Mouse (Mus musculus) thymus, postnatal 4 days (tissue): Measurements from ENCODE around the gene Tst.
A peak's percentile ranks its signal among the peaks of the same experiment; 100 is the strongest.

Experiments
- DNase-seq: peaks from one replicate; pipeline ENCODE4 v3.0.0; 2021

Gene Tst

DNA sequence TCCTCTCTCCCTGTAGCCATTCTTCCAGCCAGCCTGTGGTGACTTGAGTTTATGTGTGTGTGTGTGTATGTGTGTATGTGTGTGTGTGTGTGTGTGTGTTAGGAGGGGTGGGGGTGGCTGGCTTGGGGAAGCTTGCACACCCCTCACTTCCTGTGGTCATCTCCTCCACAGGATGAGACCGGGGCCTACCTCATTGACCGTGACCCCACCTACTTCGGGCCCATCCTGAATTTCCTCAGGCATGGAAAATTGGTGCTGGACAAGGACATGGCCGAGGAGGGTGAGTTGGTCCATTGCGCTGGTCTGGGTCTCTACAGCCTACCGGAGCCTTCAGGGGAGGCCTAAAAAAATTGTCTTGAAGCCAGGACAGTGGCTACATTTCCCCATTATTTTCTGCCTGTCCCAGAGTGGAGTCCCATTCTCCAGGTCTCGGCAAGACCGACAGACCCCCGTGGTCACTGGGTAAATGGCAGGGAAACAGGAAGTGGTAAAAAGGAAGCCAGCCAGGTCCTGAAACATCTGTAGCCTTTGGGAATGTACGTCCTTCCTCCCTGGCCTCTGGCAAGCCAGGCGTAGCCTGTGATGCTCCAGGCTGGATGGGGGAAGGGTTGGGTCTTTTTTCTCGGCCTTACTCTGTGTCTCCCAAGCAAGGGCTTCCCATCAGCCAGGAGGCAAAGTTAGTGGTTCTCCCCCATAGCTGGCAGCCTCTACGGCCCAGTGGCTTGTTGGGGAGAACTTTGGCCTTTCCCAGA is 24.3 kb upstream of the Tst start:
- DNase-seq, result no peak

DNA sequence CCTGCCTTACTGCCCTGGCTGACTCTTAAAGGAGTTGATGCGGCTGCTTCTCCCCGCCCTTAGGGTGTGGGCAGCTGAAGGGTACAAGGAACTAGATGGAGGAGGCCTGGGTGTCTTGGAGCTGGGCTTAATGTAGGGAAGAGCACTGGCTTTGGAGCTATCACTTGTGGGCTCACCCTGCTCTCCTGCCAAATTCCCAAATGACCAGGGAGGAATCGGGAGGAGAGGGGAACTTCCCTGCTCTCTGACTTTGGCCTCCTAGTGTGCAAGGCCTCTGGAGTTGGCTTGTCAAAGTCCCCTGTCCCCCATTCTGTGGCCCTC is 23.4 kb upstream of the Tst start:
- DNase-seq, result no peak

DNA sequence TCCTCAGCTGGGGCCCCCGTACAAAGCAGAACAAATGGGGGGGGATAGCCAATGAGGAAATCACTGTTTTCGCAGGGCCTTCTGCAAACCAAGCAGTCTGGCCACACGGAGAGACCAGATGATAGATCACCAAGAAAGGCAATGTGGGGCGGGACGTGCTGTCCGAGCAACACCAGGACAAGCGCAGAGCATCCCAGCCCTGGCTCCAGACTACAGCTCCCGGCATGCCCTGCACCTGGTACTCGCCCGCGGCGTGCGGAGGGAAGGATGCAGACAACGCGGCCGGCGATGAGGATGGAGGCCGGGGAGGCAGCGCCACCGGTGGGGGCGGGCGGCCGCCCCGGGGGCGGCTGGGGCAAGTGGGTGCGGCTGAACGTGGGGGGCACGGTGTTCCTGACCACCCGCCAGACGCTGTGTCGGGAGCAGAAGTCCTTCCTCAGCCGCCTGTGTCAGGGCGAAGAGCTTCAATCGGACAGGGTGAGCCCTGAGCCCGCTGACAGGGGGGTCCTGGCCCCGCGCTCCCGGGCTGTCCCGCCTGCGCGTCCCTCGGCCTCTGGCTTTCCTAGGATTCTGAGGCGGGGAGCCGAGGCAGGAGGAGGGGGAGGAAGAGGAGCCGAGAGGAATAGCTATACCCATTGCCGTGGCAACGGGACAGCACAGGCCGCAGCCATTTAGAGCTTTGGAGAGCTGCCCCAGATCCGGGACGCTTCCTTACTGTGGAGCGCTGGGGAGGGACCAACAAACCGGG is 22.9 kb upstream of the Tst start, which contains the start of gene Kctd17:
Kctd17 (plus strand) TSS at position 174 of the 748 bp plus-strand sequence.
- DNase-seq, result peak; percentile 63

DNA sequence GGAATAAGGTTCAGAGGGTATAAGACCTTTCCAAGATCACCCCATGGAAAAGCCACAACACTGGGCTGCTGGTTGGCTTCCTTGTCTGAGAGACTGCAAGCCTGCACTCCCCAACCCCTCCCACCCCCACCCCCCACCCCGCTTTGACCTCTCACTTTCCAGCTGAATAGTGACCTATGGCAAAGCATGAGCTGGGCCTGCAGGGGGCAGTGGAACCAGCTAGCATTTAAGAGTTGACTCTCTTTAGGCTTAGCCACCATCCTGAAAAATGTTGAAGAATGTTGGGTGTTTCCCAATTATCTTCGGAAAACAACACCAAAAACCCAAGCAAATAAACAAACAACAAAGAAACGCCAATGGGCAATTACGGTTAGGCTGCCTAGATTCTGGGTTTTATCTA is 19.5 kb upstream of the Tst start:
- no peak for DNase-seq

DNA sequence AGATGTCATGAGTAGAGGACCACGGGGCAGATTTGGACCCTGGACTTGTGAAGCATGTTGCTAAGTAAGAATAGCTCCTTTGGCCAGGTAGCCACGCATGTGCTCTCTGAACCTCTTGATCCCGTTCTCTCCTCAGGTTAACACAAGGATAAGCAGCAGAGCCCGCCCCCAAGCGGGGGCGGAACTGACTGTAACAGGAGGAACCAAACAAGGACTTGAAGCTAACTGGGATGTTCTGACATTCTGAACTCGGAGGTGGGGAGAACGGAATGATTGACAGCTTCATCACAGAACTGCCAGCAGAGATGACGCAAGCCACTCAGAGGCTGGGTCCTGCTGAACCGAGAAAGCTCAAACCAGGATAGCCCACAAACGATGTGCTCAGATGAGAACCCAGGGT is 18.8 kb upstream of the Tst start:
- DNase-seq, result no peak

DNA sequence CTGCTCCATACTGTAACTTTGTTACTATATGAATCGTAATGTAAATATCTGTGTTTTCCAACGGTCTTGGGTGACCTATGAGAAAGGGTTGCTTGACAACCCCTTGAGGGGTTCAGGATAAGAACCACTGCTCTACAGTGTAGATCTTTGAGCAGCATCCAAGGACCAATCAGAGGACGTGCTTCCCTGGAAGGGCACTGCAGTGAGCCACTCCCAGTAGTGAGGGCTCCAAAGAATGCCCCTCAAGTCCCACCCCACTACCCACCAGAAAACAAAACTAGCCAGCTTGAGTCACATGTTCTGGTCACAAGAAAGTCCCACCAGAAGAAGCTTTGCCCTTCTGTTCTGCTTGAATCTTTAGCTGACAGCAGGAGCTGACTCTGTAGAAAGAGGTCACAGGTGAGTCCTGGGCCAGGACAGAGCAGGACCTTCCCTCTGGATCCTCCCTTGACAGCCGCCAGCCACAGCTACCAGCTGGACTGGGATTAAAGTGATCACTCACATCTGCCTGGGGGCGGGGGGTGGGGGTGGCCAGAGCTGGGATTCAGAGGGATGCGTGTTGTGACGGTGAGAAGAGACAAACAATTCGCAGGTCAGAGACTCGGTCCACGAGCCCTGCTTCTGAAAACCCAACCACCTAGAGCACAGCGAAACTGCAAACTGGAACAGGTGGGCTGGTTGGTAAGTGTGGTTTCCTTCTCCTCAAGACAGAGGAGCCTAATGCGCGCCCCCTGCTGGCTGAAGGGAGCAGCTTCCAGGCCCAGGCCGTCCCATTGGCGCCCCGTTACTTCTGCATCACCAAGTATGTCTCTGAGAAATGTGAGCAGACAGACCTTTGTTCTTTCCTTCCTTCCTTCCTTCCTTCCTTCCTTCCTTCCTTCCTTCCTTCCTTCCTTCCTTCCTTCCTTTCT is 16.6 kb upstream of the Tst start:
- peak; percentile 97 for DNase-seq

DNA sequence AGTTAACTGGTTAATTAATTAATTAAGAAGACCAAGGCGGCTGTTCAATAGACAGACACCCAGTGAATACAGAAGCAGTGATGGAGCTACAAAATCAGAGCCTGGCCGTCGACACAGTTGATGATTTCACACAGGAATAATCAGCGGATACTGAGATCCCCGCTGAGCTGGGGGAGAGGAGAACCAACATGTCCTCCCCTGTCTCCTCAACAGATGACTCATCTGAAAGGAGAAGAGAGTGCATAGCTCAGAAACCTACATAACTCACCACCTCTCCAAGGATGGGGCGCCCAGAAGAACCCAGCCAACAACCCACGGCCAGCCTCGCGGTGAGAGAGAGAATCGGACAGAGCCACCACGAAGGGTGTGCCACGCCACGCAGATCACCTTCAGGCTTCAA is 14.7 kb upstream of the Tst start:
- no peak for DNase-seq

DNA sequence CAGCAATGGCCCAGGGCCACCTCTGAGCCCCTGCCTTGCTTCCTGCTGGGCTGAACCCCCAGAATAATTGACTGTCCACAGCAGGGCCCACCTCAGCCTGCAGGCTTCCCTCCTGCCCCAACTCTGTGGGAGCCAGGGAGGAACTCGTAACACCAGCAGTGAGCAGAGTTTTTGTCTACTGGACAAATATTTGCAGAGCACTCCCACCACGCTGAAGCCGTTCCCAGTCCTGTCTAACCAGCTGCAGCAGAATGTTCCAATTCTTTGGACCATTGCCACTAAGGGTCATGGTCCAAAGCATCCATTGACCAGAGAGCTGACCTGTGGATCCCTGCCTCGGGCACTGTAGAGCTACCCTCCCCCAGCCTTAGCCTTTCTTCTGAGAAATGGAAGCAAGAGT is 11.2 kb upstream of the Tst start:
- no peak for DNase-seq

DNA sequence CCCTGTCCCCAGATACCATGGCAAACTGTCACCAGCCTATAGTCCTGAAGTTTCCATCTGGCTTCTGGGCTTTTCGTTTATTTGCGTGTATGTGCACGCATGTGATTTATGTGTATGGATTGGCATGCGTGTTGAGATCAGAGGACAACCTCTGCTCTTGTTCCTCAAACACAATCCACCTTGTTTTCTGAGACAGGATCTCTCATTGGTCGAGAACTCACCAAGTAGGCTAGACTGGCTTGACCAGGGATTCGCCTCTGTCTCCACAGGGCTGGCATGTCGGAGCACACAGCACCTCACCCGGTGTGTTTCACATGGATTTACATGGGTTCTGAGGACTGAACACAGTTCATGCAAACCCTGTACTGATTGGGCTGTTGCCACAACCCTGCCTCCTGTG is 8.4 kb upstream of the Tst start:
- no peak for DNase-seq

DNA sequence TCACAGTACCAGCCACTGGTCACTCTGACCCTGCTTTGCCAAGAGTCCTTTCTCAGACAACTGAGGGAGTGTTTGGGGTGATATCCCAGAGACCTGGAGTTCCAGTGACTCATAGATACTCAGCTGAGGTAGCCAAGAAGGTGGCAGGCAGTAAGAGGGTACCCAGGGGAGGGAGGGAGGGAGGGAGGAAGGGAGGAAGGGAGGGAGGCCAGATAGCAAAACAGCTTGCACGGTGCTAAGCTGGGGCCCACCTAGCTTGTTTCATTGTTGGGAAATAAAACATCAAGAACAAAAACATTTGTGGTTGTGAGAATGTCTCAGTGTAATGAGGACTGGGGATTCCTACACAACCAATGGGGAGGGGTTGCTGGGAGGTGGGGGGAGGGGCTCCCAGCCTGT is 8.0 kb upstream of the Tst start:
- no peak for DNase-seq

DNA sequence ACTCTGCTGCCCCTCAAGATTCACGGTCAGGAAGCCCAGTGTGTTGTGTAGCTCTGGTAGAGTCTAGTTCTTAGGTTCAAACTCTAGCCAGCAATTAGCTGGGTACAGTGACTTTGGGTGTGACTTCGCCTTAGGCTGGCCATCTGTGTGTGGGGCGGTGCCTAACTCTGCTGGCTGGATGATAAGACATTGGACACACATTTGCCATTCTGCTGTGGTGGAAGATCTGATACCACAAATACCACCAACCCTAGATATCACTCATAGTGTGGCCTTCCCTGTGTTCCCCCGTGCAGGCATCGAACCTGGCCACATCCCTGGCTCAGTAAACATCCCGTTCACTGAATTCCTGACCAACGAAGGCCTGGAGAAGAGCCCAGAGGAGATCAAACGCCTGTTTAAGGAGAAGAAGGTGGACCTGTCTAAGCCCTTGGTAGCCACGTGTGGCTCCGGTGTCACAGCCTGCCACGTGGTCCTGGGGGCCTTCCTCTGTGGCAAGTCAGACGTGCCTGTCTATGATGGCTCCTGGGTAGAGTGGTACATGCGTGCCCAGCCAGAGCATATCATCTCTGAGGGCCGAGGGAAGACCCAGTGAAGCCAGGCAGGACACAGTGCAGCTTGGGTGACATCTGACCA is 7.5 kb upstream of the Tst start:
- no peak for DNase-seq

DNA sequence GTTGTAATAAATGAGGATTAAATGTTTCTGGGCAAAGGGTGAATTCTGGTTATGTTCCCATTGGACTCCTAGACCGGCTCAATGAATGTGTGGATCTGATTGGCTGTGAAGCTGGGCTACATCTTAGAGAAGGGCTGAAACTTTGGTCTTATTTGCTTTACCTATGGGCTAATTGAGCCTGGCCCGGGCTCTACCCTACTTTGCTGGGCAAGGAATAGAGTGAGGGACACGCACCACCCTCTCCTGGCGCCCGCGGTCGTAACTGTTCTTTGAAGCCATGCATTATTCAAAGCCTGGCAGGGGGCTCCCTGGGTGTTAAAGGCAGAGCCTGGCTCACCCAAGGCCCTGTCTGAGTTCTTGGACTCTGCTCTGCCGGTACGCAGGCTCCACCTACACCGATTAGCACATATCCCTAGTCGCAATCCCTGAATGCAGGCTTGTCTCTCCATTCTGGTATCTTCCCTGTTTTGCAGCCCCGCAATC is 3.9 kb upstream of the Tst start:
- no peak for DNase-seq

DNA sequence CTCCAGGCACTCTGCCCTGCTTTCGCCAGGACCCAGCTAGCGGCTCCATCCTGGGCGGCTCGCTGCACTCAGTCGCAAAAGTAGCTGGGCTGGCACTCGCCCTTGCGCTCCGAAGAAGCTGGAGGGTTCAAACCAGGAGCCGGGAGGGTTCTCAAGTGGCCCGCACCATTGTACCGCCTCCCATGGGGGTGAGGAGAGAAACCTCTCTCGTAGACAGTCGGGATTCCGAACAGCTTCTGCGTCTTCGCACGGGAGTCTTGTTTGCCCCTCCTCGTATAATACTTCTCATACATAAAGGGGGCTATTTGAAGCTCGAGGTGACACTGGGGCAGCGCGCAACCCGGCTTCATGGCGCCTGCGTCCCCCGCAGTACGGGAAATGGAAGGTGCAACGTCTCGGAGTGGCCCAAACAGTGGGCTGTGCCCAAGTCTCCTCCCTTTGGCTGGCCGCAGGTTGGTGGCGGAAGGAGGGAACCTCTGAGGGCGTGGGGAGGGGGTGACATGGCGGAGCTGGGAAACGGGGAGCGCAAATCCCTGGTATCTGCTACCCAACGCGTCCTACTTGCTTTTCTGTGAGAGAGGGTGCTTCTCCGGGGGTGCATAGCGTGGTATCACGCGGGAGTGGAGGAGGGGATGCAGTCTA is 707 bp upstream of the Tst start, which contains the start of gene Mpst:
Mpst (plus strand) TSS at position 124 of the 642 bp plus-strand sequence.
- peak; percentile 88 for DNase-seq

DNA sequence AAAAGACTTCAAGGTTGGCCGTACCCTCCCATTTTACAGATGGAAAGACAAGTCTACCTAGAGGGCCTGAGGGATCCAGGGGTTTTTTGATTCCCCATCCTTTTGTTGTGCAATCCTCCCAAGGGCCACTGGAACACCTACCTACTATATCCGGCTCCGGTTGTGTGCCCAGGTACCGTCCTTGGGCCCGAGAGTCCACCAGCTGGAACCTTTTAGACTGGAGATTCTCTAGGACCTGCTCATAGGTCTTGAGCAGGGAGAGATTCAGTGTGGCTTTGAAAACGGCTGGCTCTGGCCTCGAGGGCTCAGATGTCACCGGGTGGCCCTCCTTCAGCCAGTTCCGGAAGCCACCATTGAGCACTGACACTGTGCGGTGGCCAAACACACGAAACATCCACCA is 609 bp downstream of the Tst start:
- no peak for DNase-seq

DNA sequence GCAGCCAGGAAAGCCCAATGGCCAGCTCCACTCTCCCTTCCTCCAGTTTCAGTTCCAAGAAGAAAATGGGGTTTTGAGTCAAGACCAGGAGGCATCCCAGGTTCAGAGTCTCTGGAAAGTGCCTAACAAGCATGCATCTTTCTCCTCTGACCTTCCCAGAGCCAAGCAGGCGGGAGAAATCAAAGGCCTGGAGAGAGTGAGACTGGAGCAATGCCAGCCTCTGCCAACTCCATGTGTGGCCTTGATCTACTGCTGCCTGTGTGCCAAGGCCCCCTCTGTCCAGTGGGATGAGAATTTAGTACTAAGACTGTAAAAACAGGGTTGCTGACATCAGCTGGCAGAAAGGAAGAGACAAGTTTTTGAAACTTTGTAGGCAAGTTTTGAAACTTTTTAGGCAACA is 1.8 kb downstream of the Tst start:
- DNase-seq, result no peak

DNA sequence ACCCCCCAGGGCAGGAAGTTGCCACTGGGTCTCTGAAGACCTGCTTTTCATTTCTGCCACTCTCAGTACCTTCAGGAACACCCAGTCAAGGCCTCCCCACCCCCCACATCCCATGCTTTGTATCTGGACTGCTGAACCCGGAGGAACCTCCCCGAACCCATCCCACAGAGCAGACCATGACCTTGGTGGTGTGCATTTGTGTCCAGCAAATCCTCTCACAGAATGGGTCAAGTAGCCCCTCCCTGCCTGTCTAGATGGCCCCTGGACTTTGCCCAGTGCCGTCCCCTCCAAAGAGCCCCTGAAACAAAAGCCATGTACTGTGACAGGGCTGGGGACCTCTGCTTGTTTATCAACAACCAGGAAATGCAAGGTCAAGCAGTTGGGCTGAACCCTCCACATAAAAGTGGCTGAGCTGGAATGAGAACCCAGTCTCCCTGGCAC is 2.4 kb downstream of the Tst start:
- DNase-seq, result peak; percentile 22

DNA sequence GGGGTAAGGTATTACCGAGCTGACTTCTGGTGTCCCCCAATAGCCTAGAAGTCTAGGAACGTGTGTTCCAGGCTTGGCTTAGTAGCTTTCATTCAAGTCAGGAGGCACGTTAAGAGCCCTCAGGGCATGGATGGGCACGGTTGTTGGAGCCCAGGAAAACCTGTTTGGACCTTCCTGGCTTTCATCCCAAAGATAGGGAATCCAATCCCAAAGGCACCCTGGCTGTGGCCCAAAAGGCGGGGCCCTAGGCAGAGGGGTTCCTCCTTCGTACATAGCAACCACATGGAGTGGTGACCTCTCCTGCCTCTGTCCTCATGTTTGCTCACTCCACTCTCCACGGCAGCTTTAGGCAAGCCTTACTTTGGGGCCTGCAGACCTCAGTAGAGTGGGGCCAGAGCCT is 3.3 kb downstream of the Tst start:
- DNase-seq, result no peak

DNA sequence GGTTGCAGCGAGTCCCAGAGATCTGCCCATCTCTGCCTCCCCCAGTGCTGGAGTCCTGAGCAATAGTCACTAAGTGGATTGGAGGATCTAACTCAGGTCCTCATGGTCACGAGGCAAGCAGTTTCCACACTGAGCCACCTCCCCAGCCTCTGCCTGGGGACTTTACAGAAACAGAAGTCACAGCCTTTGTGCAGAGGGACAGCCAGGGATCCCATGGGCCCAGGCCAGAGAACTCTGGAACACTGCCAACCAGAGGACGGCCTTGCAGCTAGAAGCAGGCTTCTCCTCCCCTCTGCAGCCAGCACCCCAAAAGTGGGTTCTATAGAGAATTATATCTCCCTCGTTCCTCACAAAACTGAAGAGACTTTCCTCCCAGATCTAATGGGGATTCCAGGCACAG is 3.8 kb downstream of the Tst start:
- no peak for DNase-seq

DNA sequence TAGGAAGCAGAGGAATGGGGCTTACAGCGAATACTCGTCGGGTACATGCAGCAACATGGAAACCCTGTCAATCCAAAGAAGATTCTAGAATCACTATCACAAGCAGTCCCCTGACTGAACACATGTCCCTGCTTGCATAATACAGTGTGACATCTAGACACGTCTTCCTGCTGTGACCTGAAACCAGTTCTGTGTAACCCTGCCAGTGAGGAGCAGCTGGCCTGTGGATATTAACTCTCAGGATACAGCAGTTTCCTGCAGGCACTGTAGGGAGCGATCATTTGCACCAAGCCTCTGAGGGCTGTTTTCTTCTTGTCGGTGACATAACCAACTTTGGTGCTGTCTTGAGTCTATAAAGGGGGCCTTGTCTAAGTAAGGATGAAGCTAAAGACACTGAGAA is 4.4 kb downstream of the Tst start:
- no peak for DNase-seq

DNA sequence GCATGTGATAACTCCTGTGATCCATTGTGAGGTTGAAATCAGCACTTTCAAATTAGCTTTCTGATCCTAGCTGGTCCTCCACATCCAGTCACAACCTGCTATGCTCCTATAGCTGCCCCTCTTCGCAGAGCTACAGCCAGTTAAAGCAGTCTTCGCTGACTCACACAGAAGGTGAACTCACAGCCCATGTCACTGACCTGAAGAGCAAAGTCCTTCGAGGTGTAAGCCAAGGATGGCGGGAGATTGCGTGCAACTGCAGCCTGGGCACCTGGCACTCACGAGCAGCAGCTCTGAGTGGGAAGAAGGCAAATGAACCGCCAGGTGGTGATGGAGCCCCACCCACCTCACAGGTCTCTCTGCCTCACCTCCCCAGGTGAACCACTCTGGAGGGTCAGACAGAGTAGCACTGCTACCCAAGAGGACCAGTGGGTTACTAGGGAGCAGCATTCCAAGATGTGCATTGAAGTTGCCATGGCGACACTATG is 10.2 kb downstream of the Tst start, which contains the start of gene Tex33:
Tex33 (minus strand) TSS at position 435 of the 485 bp plus-strand sequence.
- no peak for DNase-seq

DNA sequence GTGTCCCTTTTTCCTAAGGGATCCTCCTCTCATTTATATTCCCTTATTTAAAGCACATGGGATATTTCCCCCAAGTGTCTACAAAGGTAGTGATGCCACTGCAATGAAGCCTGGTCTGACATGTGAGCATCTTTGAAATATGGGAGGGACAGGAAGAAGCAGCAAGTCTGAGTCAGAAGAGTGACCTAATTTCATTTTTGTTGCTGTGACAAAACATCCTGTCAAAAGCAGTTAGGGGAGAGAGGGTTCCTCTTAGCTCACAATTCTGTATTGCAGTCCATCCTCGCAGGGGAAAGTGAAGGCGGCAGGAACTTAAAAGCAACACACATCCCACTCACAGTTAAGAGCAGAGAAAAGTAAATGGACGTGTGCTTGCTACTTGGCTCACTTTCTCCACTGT is 14.9 kb downstream of the Tst start:
- peak; percentile 30 for DNase-seq

DNA sequence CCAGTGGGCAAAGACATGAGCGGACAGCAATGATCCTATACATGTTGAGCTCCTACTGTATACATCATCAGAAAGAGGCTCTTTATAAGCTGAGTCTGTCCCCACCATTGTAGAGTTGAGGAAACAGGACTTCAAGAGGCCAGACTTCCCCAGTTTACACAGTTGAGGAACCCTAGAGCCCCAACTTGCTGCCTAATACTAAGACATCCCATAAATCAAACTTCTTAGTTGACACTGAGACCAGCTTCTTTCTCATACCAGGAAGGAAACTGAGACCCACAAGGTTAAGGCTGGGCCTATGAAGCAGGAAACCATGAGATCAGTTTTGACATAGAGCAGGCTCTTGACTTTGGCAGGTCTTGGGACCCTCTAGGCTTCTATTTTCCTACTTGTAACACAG is 20.1 kb downstream of the Tst start:
- no peak for DNase-seq
